Mouse (Mus musculus) liver, postnatal 0 days (tissue): ENCODE measurements around the gene Vmn1r28.
"Not testable (repeated sequence)": the region's sequence is repeated elsewhere in the genome, so short reads cannot be mapped to it uniquely, and the experiment has no call there.

ENCODE experiments used
- CTCF ChIP-seq: sonication (generic); IDR thresholded peaks from 2 replicates; pipeline ENCODE4 v1.5.1; 2016; ENCODE audit warnings: antibody characterized with exemption, low read depth
- EP300 ChIP-seq: IDR thresholded peaks from 2 replicates; pipeline ENCODE4 v1.6.1; 2016; ENCODE audit warnings: antibody characterized with exemption, low read depth, mild to moderate bottlenecking

- not testable (repeated sequence) for TF ChIP-seq CTCF, EP300
These were observed 36.7 kb downstream of the Vmn1r28 start for GRCm38 (mm10) chr6:58298511-58298910.
